Mouse (Mus musculus) midbrain, embryonic 14.5 days (tissue): ENCODE measurements around the gene Fut2. TPM values are rescaled to one million over a fixed set of nuclear protein-coding genes. Genes with fewer than 3 reads are reported as not detected.
A peak's percentile ranks its signal among the peaks of the same experiment; 100 is the strongest.

Source experiments
- ATAC-seq: fragments of 200-750 bp; cut with Nextera tagmentation; 2 replicates; pipeline ENCODE4 v1.8.0; 2017; ENCODE audit warnings: moderate number of reproducible peaks, moderate library complexity; ENCODE audit not compliant: low FRiP score, low TSS enrichment
- DNase-seq: peaks from one replicate; pipeline ENCODE4 v3.0.0-alpha.2; 2015
- H3K27ac ChIP-seq: fragments of 300-500 bp; sonication (generic); replicated peaks from 2 replicates; pipeline ENCODE4 v1.5.1; 2014; ENCODE audit warnings: mild to moderate bottlenecking, low read depth, low read length, moderate library complexity
- H3K27me3 ChIP-seq: fragments of 300-500 bp; sonication (generic); 2 replicates; pipeline ENCODE4 v1.6.1; 2014; ENCODE audit warnings: low read length, control low read depth, mixed read lengths; ENCODE audit not compliant: control insufficient read depth, insufficient read depth
- H3K36me3 ChIP-seq: fragments of 300-500 bp; sonication (generic); 2 replicates; pipeline ENCODE4 v1.6.1; 2014; ENCODE audit warnings: low read length, control low read depth; ENCODE audit not compliant: control insufficient read depth, insufficient read depth
- H3K4me1 ChIP-seq: fragments of 300-500 bp; sonication (generic); 2 replicates; pipeline ENCODE4 v1.6.1; 2014; ENCODE audit warnings: mild to moderate bottlenecking, antibody characterized with exemption, low read length, control low read depth; ENCODE audit not compliant: control insufficient read depth, insufficient read depth
- H3K4me2 ChIP-seq: fragments of 300-500 bp; sonication (generic); 2 replicates; pipeline ENCODE4 v1.6.1; 2014; ENCODE audit warnings: mild to moderate bottlenecking, low read length, moderate library complexity
- H3K4me3 ChIP-seq: fragments of 300-500 bp; sonication (generic); replicated peaks from 2 replicates; pipeline ENCODE4 v1.5.1; 2014; ENCODE audit warnings: low read depth, low read length
- H3K9ac ChIP-seq: fragments of 300-500 bp; sonication (generic); replicated peaks from 2 replicates; pipeline ENCODE4 v1.6.1; 2014; ENCODE audit warnings: mild to moderate bottlenecking, low read length, moderate library complexity
- H3K9me3 ChIP-seq: fragments of 300-500 bp; sonication (generic); 2 replicates; pipeline ENCODE4 v1.6.1; 2016; ENCODE audit warnings: low read length, control low read depth, mixed read lengths; ENCODE audit not compliant: control insufficient read depth
- WGBS: fragments of 180-500 bp; shearing (Covaris S2); extraction: QIAGEN DNeasy Blood & Tissue Kit; methylation state at CpG from one replicate; pipeline ENCODE4 v1.1.7; 2014; 5-methylcytosine and 5-hydroxymethylcytosine counted together
- polyA plus RNA-seq: library from polyadenylated mRNA; unstranded; fragments of >200 nt; fragmentation: Nextera tagmentation; extraction: Ambion mirVana; gene quantifications from 2 replicates; pipeline ENCODE4 v1.2.1, GENCODE M21; 2014

Gene Fut2
- polyA plus RNA-seq, 1 experiment from 2014 or later = 0.12 TPM

DNA sequence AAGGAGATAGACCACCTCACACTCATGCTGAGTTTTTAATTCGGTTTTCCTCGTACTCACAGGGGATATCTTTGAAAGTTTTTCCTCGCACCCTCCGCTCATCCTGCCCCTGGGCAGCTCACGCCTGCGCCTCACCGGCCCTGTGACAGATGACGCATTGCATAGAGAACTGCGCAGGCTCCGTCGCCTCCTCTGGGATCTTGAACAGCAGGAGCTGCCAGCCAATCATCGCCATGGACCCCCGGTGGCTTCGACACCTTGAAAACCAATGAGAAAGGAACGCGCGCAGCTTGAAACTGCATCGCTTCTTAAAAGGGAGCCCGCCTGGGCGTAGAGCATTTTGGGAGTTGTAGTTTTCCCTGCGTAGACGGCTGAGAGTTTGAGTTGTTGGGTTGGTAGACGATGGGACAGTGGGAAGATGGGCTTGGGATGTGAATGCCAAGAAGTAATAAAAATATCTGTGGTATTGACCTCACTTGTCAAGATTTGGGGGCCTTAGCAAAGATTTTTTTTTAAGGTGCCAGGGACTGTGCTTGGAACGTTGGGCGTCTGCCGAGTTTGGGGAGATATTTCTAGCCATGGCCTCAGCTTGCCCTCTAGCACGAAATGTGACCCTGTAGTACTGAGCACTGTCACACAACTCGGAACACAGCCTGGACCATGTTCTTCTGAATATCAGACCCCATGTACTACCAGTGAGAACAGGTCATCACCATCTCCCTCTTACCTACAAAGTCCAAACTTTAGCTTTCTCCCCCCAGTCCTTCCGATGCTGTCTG lies 27.4 kb downstream of the Fut2 start:
- H3K4me2 ChIP-seq = peak overlapping the region; percentile 50
- peaks cover 12% of the 10 kb centered on the region for H3K4me1 ChIP-seq
- peak overlapping the region; percentile 22 for H3K4me3 ChIP-seq
- H3K27ac ChIP-seq = no peak overlapping the region
- H3K9ac ChIP-seq = no peak overlapping the region; the same call in 1 of the 2 replicates
- DNase-seq = peak; percentile 99
- no peaks in the 10 kb centered on the region for H3K9me3 ChIP-seq
- no peaks in the 10 kb centered on the region for H3K27me3 ChIP-seq
- H3K36me3 ChIP-seq = peaks cover 7% of the 10 kb centered on the region; the same call in 1 of the 2 replicates
- WGBS = 17% methylated on average over 29 of the region's 29 CpGs
- ATAC-seq = peak; percentile 88

DNA sequence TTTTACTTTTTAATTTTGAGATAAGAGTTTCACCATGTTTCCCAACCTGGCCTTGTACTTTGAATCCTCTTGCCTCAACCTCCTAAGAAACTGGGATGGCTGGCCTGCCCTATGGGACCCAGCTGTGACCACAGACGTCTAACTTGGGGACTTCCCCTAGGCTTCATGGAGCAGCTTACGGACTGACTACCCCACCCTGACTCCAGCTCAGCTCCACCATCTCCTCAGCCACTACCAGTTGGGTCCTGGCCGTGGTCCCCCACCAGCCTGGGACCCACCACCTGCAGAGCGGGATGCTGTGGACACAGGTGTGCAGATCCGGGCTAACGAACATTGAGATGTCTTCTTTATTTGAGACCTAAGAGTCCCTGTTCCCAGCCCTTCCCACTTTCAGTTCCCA lies 28.5 kb downstream of the Fut2 start:
- 96% methylated on average over 6 of the region's 6 CpGs for WGBS
- Histone ChIP-seq H3K36me3 (peaks cover 7% of the 10 kb centered on the region; the same call in 1 of the 2 replicates), H3K4me2 (peak overlapping the region; percentile 50; the same call in 1 of the 2 replicates), H3K4me3 (no peak overlapping the region), H3K4me1 (peaks cover 7% of the 10 kb centered on the region), H3K27ac (no peak overlapping the region), H3K9me3 (no peaks in the 10 kb centered on the region), H3K27me3 (peaks cover 7% of the 10 kb centered on the region; the same call in 1 of the 2 replicates), H3K9ac (no peak overlapping the region)
- DNase-seq (no peak), ATAC-seq (no peak)

GRCm38 (mm10) chr7:45635711-45636688 lies 30.2 kb downstream of the Fut2 start:
- Histone ChIP-seq H3K27me3 (peaks cover 8% of the 10 kb centered on the region; the same call in 1 of the 2 replicates), H3K27ac (no peak overlapping the region), H3K9ac (no peak overlapping the region), H3K9me3 (no peaks in the 10 kb centered on the region), H3K4me1 (no peaks in the 10 kb centered on the region), H3K4me3 (no peak overlapping the region), H3K4me2 (no peak overlapping the region), H3K36me3 (peaks cover 7% of the 10 kb centered on the region; the same call in 1 of the 2 replicates)
- DNase-seq (no peak), ATAC-seq (no peak)
- WGBS = 91% methylated on average over 15 of the region's 15 CpGs

DNA sequence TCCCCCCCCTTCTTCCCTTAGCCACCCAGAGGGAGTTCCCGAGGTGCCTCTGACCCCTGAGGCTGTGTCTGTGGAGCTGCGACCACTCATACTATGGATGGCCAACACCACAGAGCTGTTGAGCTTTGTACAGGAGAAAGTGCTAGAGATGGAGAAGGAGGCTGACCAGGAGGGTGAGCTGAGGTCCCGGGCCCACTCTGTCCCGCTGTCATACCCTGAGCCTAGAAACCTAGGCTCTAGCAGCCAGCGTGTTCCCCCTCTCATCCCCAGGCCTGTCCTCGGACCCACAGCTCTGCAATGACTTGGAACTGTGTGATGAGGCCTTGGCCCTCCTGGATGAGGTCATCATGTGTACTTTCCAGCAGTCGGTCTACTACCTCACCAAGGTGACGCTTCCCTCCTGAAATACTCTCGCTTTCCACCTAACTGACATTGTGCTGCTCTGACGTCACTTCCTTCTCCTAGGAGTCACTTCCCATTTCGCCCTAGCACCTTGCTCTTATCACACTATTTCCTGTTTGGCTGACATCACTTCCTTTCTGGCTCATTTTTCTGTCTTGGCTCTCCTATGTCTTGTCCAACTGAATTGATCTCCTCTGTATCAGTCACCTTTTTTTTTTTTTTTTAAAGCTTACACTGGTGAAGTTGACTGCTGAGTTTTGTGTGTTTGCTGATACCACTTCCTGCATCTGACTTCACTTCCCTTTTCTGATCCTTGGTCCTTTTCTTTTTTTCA lies 31.1 kb downstream of the Fut2 start:
- no peak for ATAC-seq
- WGBS = 92% methylated on average over 11 of the region's 11 CpGs
- no peak overlapping the region for H3K9ac ChIP-seq
- H3K4me1 ChIP-seq = no peaks in the 10 kb centered on the region
- H3K4me2 ChIP-seq = no peak overlapping the region
- peaks cover 7% of the 10 kb centered on the region; the same call in 1 of the 2 replicates for H3K36me3 ChIP-seq
- no peak overlapping the region for H3K27ac ChIP-seq
- no peaks in the 10 kb centered on the region for H3K9me3 ChIP-seq
- no peak for DNase-seq
- H3K4me3 ChIP-seq = no peak overlapping the region
- peaks cover 8% of the 10 kb centered on the region; the same call in 1 of the 2 replicates for H3K27me3 ChIP-seq

- H3K9ac ChIP-seq = peak overlapping the region; percentile 40; the same call in 1 of the 2 replicates
- H3K4me1 ChIP-seq = peaks cover 5% of the 10 kb centered on the region; the same call in 1 of the 2 replicates
- peak overlapping the region; percentile 41 for H3K4me2 ChIP-seq
- H3K27ac ChIP-seq = no peak overlapping the region
- DNase-seq (peak; percentile 47), ATAC-seq (no peak)
- no peaks in the 10 kb centered on the region for H3K9me3 ChIP-seq
- H3K36me3 ChIP-seq = peaks cover 7% of the 10 kb centered on the region; the same call in 1 of the 2 replicates
- no peak overlapping the region for H3K4me3 ChIP-seq
- WGBS = 13% methylated on average over 29 of the region's 35 CpGs
- H3K27me3 ChIP-seq = peaks cover 8% of the 10 kb centered on the region; the same call in 1 of the 2 replicates
Observed at GRCm38 (mm10) chr7:45632499-45632898, 33.7 kb downstream of the Fut2 start.

- no peak overlapping the region for H3K9ac ChIP-seq
- no peaks in the 10 kb centered on the region for H3K36me3 ChIP-seq
- ATAC-seq (no peak), DNase-seq (peak; percentile 55)
- no peak overlapping the region for H3K4me3 ChIP-seq
- H3K27me3 ChIP-seq = peaks cover 8% of the 10 kb centered on the region; the same call in 1 of the 2 replicates
- peaks cover 6% of the 10 kb centered on the region; the same call in 1 of the 2 replicates for H3K4me1 ChIP-seq
- H3K9me3 ChIP-seq = no peaks in the 10 kb centered on the region
- H3K27ac ChIP-seq = no peak overlapping the region
- no peak overlapping the region for H3K4me2 ChIP-seq
- 73% methylated on average over 23 of the region's 23 CpGs for WGBS
Observed at GRCm38 (mm10) chr7:45630064-45630907, 35.9 kb downstream of the Fut2 start.

- ATAC-seq (peak; percentile 82), DNase-seq (peak; percentile 96)
- H3K4me2 ChIP-seq = peak overlapping the region; percentile 95
- WGBS = under 1% methylated on average over 99 of the region's 105 CpGs
- peak overlapping the region; percentile 56 for H3K4me3 ChIP-seq
- no peaks in the 10 kb centered on the region for H3K9me3 ChIP-seq
- H3K4me1 ChIP-seq = peaks cover 6% of the 10 kb centered on the region; the same call in 1 of the 2 replicates
- no peaks in the 10 kb centered on the region for H3K36me3 ChIP-seq
- peaks cover 8% of the 10 kb centered on the region; the same call in 1 of the 2 replicates for H3K27me3 ChIP-seq
- H3K27ac ChIP-seq = peak overlapping the region; percentile 89
- peak overlapping the region; percentile 74 for H3K9ac ChIP-seq
Observed at GRCm38 (mm10) chr7:45628364-45629294, 37.6 kb downstream of the Fut2 start.
